17 mouse cellular contexts compared by ENCODE assay signal in the genomic region with DNA sequence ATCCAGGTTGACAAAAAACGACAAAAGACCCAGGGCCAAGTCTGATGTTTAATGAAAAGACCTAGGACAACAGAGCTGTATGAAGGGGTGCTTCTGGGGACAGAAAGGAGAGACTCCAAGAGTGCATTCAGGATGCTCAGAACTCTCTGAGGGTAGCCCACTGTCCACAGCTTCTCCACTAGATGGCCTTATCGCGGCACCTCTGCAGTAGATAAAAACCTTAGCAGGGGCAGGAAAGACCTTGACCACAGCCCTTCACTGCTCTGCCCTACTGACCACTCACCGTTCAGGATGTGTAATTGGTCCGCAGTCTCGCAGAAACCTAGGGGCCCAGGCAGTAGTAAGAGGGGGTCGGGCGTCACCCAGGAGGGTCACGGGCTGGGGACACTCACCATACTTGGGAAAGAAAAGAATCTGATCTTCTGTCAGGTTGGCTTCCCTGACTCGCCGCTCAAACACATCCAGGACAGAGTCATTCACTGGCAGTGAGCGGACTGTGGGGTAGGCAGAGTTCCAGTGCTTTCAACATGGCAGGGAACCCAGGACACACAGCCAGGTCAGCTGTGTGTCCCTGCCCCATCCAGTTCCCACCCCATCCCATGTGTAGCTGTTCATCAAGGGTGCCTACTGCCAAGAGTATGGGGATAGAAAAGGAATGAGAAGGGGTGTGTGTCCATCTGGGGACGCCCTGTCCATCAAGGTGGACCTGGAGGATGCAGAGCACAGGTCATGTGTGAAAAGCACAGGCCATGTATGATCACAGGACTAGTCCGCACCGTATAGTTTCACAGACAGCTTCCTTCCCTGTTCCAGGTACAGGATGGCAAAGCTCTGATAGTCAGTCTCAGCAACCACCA. TPM values are rescaled to one million over a fixed set of nuclear protein-coding genes. Genes with fewer than 3 reads are reported as not detected.
A peak's percentile ranks its signal among the peaks of the same experiment; 100 is the strongest.
DNase-seq lines count a peak whose midpoint lies in the region; TF ChIP-seq lines count a peak whose summit lies in the region.
"Had no signal": no experiment of that assay in that cellular context is flagged by ENCODE, and none has a peak within 500 bp of the region (broad histone marks: within the 10 kb centered on the region; RNA-seq: fewer than 3 reads in every experiment).

No protein-coding gene starts in this region.

- peak; percentile 26 for DNase-seq in gastrocnemius, adult 18-20 months (ENCODE audit: low spot score)
- DNase-seq in gastrocnemius, adult 8-10 months (ENCODE audit: low spot score in 2 of 2): no peak
- DNase-seq in layer of hippocampus, adult 2 months (ENCODE audit: low spot score in 2 of 2): no peak
- no peak for DNase-seq in layer of hippocampus, adult 9-11 months
- no peak for DNase-seq in embryonic facial prominence, embryonic 10.5 days (ENCODE audit: low spot score)
- DNase-seq in T-cell, adult 2 months (ENCODE audit: low spot score): no peak

- 71% methylated on average over 15 of the region's 15 CpGs for WGBS in embryonic facial prominence, embryonic 10.5 days

- 0 out of 2 replicates have a peak, but pooled peaks have one; percentile 12 for TF ChIP-seq CTCF in layer of hippocampus, adult 2 months (conservative IDR thresholded peaks at IDR 0.05)
- TF ChIP-seq CTCF in ES-Bruce4 (IDR thresholded peaks at IDR 0.05; ENCODE audit: low read depth, low read length): peak; percentile 25

- H3K4me3 ChIP-seq in layer of hippocampus, adult 2 months: no peak overlapping the region
- H3K4me3 ChIP-seq in ES-Bruce4 (ENCODE audit: low read depth, low read length): no peak overlapping the region
- 0 out of 2 replicates have a peak overlapping the region, but pooled peaks have one; percentile 8 for H3K4me3 ChIP-seq in embryonic facial prominence, embryonic 10.5 days
- H3K4me3 ChIP-seq: limb, embryonic 12.5 days; lung, embryonic 15.5 days; midbrain, embryonic 12.5 days had no signal

- no peak for TF ChIP-seq POLR2A in ES-Bruce4 (IDR thresholded peaks at IDR 0.05; ENCODE audit: insufficient read depth, low read length)

- TF ChIP-seq EP300 in ES-Bruce4 (IDR thresholded peaks at IDR 0.05; ENCODE audit: insufficient read depth, low read depth, low read length): no peak

- no peaks in the 10 kb centered on the region for H3K36me3 ChIP-seq in ES-Bruce4 (ENCODE audit: control insufficient read depth, insufficient read depth, low read length, poor library complexity, severe bottlenecking)
- H3K36me3 ChIP-seq in embryonic facial prominence, embryonic 10.5 days (replicated peaks): peaks cover 18% of the 10 kb centered on the region

- no peaks in the 10 kb centered on the region for H3K4me1 ChIP-seq in ES-Bruce4 (ENCODE audit: control insufficient read depth, insufficient read depth, low read length)
- peaks cover 30% of the 10 kb centered on the region for H3K4me1 ChIP-seq in embryonic facial prominence, embryonic 10.5 days

- H3K27ac ChIP-seq in layer of hippocampus, adult 2 months: no peak overlapping the region
- H3K27ac ChIP-seq in ES-Bruce4 (ENCODE audit: insufficient read depth, low read length): no peak overlapping the region
- no peak overlapping the region for H3K27ac ChIP-seq in embryonic facial prominence, embryonic 10.5 days (replicated peaks)
- H3K27ac ChIP-seq: midbrain, embryonic 12.5 days had no signal

- H3K27me3 ChIP-seq in ES-Bruce4 (ENCODE audit: control insufficient read depth, insufficient read depth, low read length, poor library complexity, severe bottlenecking): no peaks in the 10 kb centered on the region
- H3K27me3 ChIP-seq in embryonic facial prominence, embryonic 10.5 days (replicated peaks; ENCODE audit: low read depth, poor library complexity, severe bottlenecking): no peaks in the 10 kb centered on the region
- H3K27me3 ChIP-seq: limb, embryonic 12.5 days; lung, embryonic 15.5 days; midbrain, embryonic 12.5 days; Patski had no signal

- no peaks in the 10 kb centered on the region for H3K9me3 ChIP-seq in ES-Bruce4 (replicated peaks; ENCODE audit: control insufficient read depth, insufficient read depth, low read length, poor library complexity, severe bottlenecking)
- no peaks in the 10 kb centered on the region for H3K9me3 ChIP-seq in embryonic facial prominence, embryonic 10.5 days
- H3K9me3 ChIP-seq: limb, embryonic 12.5 days; lung, embryonic 15.5 days; midbrain, embryonic 12.5 days had no signal

- no peak overlapping the region for H3K9ac ChIP-seq in ES-Bruce4 (ENCODE audit: low read depth, poor library complexity, severe bottlenecking)
- H3K9ac ChIP-seq: limb, embryonic 12.5 days; lung, embryonic 15.5 days; midbrain, embryonic 12.5 days had no signal

RNA-seq across cellular contexts. Expression of gene Fbxw5, which starts 1.7 kb away (rescaled TPM):
- total RNA-seq in gastrocnemius, adult 18-20 months (2021): 10 to 100 TPM; 81.5 to 84.3 TPM
- 100 to 1,000 TPM in 1 of 4 experiments, 10 to 100 TPM in 3; 83.3 to 100 (median 89.7) TPM for total RNA-seq in gastrocnemius, adult 8-10 months (2022)
- total RNA-seq in layer of hippocampus, adult 2 months (2021): 100 to 1,000 TPM; 109 to 120 TPM
- polyA plus RNA-seq in ES-Bruce4 (2011; ENCODE audit: insufficient read depth, insufficient read length, low read depth, missing spikeins): 16.4 and 18.4 TPM in 2 replicates
- polyA plus RNA-seq in embryonic facial prominence, embryonic 10.5 days (2016; fragmentation: Nextera tagmentation; extraction: Ambion mirVana): 87.9 and 92.2 TPM in 2 replicates

RNA-seq across cellular contexts. Expression of gene C8g, which starts 2.7 kb away (rescaled TPM):
- total RNA-seq in gastrocnemius, adult 18-20 months (2021): 1 to 10 TPM; 2.0 to 2.1 TPM
- total RNA-seq in gastrocnemius, adult 8-10 months (2022): 1 to 10 TPM; 1.0 to 1.8 (median 1.6) TPM
- 1 to 10 TPM in 1 of 2 experiments, under 1 TPM in 1; 0.97 to 1.5 TPM for total RNA-seq in layer of hippocampus, adult 2 months (2021)
- 3.5 and 4.9 TPM in 2 replicates for polyA plus RNA-seq in ES-Bruce4 (2011; ENCODE audit: insufficient read depth, insufficient read length, low read depth, missing spikeins)
- polyA plus RNA-seq in embryonic facial prominence, embryonic 10.5 days (2016; fragmentation: Nextera tagmentation; extraction: Ambion mirVana): 6.1 and 6.7 TPM in 2 replicates
- polyA plus RNA-seq: erythroblast, embryonic 14.5 days had no signal

RNA-seq across cellular contexts. Expression of gene Lcn12, which starts 5.1 kb away (rescaled TPM):
- not detected for total RNA-seq in gastrocnemius, adult 18-20 months (2021)
- not detected for total RNA-seq in gastrocnemius, adult 8-10 months (2022)
- total RNA-seq in layer of hippocampus, adult 2 months (2021): not detected
- not detected in 2 replicates for polyA plus RNA-seq in ES-Bruce4 (2011; ENCODE audit: insufficient read depth, insufficient read length, low read depth, missing spikeins)
- polyA plus RNA-seq in embryonic facial prominence, embryonic 10.5 days (2016; fragmentation: Nextera tagmentation; extraction: Ambion mirVana): not detected in 2 replicates
- total RNA-seq: granulocyte monocyte progenitor cell, adult 5-6 weeks; heart, postnatal 25 days; left cerebral cortex, adult 18-20 months had no signal
- polyA plus RNA-seq: erythroblast, embryonic 14.5 days; large intestine, adult 2 months; limb, embryonic 12.5 days; lung, embryonic 15.5 days; midbrain, embryonic 12.5 days; Patski; thymus, postnatal 0 days had no signal

RNA-seq across cellular contexts. Expression of gene Ptgds, which starts 29.0 kb away (rescaled TPM):
- total RNA-seq in gastrocnemius, adult 18-20 months (2021): not detected
- not detected for total RNA-seq in gastrocnemius, adult 8-10 months (2022)
- total RNA-seq in layer of hippocampus, adult 2 months (2021): 100 to 1,000 TPM; 541 to 735 TPM
- 0.57 TPM in 1 of 2 replicates, not detected in the other for polyA plus RNA-seq in ES-Bruce4 (2011; ENCODE audit: insufficient read depth, insufficient read length, low read depth, missing spikeins)
- polyA plus RNA-seq in embryonic facial prominence, embryonic 10.5 days (2016; fragmentation: Nextera tagmentation; extraction: Ambion mirVana): 0.18 TPM in 1 of 2 replicates, not detected in the other
- polyA plus RNA-seq: erythroblast, embryonic 14.5 days had no signal

RNA-seq across cellular contexts. Expression of gene Paxx, which starts 38.0 kb away (rescaled TPM):
- 10 to 100 TPM; 13.7 to 15.1 TPM for total RNA-seq in gastrocnemius, adult 18-20 months (2021)
- total RNA-seq in gastrocnemius, adult 8-10 months (2022): 10 to 100 TPM; 11.2 to 15.0 (median 14.9) TPM
- total RNA-seq in layer of hippocampus, adult 2 months (2021): 10 to 100 TPM; 55.7 to 62.1 TPM
- polyA plus RNA-seq in ES-Bruce4 (2011; ENCODE audit: insufficient read depth, insufficient read length, low read depth, missing spikeins): 3.7 and 5.7 TPM in 2 replicates
- 15.8 and 16.0 TPM in 2 replicates for polyA plus RNA-seq in embryonic facial prominence, embryonic 10.5 days (2016; fragmentation: Nextera tagmentation; extraction: Ambion mirVana)
